Mouse (Mus musculus): Measurements from ENCODE around the gene Arhgap27.
"Not testable (repeated sequence)": the region's sequence is repeated elsewhere in the genome, so short reads cannot be mapped to it uniquely, and the experiment has no call there.

The Arhgap27 gene

DNA sequence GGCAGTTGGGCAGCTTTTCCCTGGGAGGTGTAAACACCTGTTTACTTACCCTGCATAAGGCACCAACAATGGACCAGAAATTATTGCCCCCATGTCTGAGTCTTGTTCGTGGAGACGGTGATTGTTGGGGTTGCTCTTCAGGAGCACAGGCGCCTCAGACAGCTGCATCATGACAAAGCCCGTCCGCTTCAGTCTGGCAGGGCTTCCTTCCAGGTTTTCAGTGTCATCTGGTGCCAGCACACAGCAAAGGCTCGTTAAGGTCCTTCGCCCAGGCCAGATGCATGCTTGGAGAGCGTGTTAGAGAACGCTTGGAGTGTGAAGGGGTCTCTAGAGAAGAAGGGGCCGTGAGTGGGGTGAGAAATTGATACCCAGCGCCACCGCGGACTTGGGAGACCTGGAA is 38.8 kb downstream of the Arhgap27 start:
- Histone ChIP-seq H3K36me3 (ENCODE audit: control insufficient read depth, insufficient read depth, low read length, poor library complexity, severe bottlenecking) (no peaks in the 10 kb centered on the region), H3K27me3 (ENCODE audit: control insufficient read depth, insufficient read depth, low read length, poor library complexity, severe bottlenecking) (no peaks in the 10 kb centered on the region)
- no peak for DNase-seq (ENCODE audit: low read depth, low spot score)

DNA sequence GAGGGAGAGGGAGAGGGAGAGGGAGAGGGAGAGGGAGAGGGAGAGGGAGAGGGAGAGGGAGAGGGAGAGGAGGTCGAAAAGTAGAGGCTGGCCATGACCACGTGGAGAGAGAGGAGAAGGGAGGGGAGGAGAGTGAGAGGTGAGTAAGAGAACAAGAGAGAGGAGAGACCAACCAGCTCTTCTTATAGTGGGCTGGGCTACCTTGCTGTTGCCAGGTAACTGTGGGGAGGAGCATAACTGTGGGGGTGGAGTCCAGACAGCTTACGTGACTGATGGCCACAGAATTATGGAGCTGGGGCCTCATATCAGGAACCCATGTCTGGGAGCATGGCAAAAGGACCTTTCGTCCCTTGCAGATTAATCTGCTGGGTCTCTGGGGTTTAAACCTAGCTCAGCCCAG is 40.7 kb downstream of the Arhgap27 start:
- not testable (repeated sequence) for H3K27me3 ChIP-seq (ENCODE audit: control insufficient read depth, insufficient read depth, low read length, poor library complexity, severe bottlenecking); H3K36me3 ChIP-seq (ENCODE audit: control insufficient read depth, insufficient read depth, low read length, poor library complexity, severe bottlenecking); DNase-seq (ENCODE audit: low read depth, low spot score)

DNA sequence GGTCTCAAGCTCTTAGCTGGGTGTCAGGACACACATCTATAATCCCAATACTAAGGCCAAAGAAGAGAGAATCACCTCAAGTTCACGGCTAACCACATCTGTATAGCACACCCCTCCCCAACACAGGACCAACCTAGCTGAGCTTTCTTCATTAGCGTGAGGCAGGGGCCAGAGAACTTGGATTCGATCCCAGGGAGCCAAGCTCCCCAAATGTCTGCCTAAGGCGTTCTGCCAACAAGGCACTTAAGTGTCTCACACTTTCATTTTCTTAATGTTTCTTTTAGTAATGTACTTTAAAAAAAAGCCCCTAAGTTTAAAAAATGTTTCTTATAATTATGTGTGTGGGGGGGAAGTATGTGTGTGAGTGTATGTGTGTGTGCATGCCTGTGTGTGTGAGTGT is 42.8 kb downstream of the Arhgap27 start:
- H3K27me3 ChIP-seq (ENCODE audit: control insufficient read depth, insufficient read depth, low read length, poor library complexity, severe bottlenecking), result no peaks in the 10 kb centered on the region
- DNase-seq (ENCODE audit: low read depth, low spot score), result no peak

DNA sequence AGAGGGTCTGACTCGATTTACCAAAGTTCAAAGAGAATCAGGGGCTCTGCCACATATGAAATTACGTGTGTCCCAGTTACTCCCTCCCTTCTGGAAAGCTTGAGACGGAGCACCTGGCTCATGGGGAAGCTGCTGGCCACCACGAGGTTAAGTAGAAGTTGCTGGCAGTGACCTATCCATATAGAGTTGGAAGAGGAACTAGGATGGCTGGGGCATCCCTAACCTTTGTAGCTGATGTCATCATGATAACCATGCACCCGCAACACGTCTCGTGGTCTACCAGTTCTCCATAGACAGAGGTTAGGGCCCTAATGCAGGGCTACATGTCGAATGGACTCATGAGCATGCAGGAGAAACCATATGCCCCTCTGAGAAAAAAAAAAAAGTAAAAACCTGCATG is 43.3 kb downstream of the Arhgap27 start:
- no peaks in the 10 kb centered on the region for H3K27me3 ChIP-seq (ENCODE audit: control insufficient read depth, insufficient read depth, low read length, poor library complexity, severe bottlenecking)
- DNase-seq (ENCODE audit: low read depth, low spot score), result no peak
- H3K36me3 ChIP-seq (ENCODE audit: control insufficient read depth, insufficient read depth, low read length, poor library complexity, severe bottlenecking), result no peaks in the 10 kb centered on the region

More for the DNA sequence above, 42.8 kb downstream of the Arhgap27 start:
- no peaks in the 10 kb centered on the region for H3K36me3 ChIP-seq (ENCODE audit: control insufficient read depth, insufficient read depth, low read length, poor library complexity, severe bottlenecking)

DNA sequence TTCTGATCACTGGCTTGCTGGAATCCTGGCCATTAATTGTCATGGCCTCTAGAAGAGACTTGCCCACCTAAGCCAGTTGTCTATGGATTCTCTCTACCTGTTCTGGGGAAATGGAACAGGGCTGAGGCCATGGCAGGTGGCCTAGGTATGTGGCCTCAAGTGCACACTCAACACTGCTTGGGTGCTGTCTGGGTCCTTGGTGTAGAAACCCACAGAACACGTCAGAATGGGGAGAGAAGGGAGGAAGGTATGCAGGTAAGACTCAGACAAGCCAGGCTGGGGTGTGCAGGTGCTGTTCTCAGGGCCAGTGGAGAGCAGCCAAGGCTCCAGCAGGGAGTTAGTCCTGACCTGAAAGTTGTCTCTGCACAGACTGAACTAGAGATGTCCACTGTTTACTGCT is 45.5 kb downstream of the Arhgap27 start:
- DNase-seq (ENCODE audit: low read depth, low spot score), result no peak
- Histone ChIP-seq H3K27me3 (ENCODE audit: control insufficient read depth, insufficient read depth, low read length, poor library complexity, severe bottlenecking) (no peaks in the 10 kb centered on the region), H3K36me3 (ENCODE audit: control insufficient read depth, insufficient read depth, low read length, poor library complexity, severe bottlenecking) (no peaks in the 10 kb centered on the region)

DNA sequence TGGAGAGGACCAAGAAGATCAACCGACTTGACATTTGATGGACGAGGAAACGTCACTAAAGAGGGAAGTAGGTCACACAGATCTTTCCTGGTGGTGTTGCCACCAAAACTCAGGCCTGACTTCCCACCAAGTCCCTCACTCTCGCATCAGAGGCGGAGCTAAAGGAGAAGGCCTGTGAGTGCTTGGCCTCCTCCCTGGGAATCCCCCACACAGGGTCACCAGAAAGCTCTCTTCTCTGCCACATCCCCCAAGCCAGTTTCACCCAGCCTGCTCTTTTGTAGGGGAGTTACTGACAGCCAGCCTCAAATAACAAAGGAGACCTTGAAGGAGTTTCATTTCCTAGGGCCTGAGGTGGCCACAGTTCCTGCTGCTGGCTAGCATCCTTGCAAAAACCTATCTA is 48.1 kb downstream of the Arhgap27 start:
- Histone ChIP-seq H3K36me3 (ENCODE audit: control insufficient read depth, insufficient read depth, low read length, poor library complexity, severe bottlenecking) (no peaks in the 10 kb centered on the region), H3K27me3 (ENCODE audit: control insufficient read depth, insufficient read depth, low read length, poor library complexity, severe bottlenecking) (no peaks in the 10 kb centered on the region)
- peak; percentile 30 for DNase-seq (ENCODE audit: low read depth, low spot score)

DNA sequence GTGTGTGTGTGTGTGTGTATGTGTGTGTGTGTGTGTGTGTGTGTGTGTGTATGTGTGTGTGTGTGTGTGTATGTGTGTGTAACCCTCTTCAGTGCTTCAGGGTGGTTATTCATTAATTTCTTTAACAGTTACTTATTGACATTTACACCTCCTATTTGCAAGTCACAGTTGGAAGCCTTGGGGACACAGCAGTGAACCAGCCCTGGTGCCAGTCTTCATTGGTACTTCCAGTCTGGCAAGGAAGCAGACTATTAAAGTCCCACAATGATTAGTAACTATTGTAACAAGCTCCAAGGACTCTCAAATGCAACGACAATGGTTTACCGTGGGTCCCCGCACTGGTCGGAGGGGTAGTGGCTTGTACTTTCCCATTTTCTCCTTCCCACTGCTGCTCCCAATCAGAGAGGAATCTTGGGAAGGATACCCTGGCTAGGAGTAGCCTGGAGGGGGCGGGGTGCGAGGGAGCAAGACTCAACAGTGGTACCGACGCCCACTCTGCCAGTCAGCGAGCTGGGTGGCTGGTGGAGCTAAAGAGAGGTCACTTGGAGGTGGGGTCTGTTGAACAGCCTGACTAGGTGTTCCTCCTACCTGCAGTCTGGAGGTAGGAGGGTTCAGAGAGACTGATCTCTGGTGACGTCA is 48.6 kb downstream of the Arhgap27 start:
- no peaks in the 10 kb centered on the region for H3K27me3 ChIP-seq (ENCODE audit: control insufficient read depth, insufficient read depth, low read length, poor library complexity, severe bottlenecking)
- DNase-seq (ENCODE audit: low read depth, low spot score), result no peak
- no peaks in the 10 kb centered on the region for H3K36me3 ChIP-seq (ENCODE audit: control insufficient read depth, insufficient read depth, low read length, poor library complexity, severe bottlenecking)

DNA sequence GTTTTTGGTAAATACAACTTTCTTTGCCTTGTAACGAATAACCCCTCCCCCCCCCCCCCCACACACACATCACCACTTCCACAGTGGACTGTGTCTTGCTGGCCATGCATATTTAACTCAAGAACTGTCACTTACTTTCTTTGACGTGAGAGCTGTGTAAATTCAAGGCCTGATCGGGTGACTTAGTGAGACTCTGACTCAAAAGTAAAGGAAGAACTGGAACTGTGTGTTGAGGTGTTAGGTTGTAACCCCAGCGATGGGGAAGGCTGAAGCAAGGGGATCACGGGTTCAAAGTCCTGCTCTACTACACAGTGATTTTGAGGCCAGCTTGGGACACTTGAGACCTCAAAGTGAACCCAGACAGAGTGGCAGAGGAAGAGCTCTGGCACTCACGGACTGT is 50.0 kb downstream of the Arhgap27 start:
- H3K36me3 ChIP-seq (ENCODE audit: control insufficient read depth, insufficient read depth, low read length, poor library complexity, severe bottlenecking), result no peaks in the 10 kb centered on the region
- DNase-seq (ENCODE audit: low read depth, low spot score), result no peak
- H3K27me3 ChIP-seq (ENCODE audit: control insufficient read depth, insufficient read depth, low read length, poor library complexity, severe bottlenecking), result no peaks in the 10 kb centered on the region

DNA sequence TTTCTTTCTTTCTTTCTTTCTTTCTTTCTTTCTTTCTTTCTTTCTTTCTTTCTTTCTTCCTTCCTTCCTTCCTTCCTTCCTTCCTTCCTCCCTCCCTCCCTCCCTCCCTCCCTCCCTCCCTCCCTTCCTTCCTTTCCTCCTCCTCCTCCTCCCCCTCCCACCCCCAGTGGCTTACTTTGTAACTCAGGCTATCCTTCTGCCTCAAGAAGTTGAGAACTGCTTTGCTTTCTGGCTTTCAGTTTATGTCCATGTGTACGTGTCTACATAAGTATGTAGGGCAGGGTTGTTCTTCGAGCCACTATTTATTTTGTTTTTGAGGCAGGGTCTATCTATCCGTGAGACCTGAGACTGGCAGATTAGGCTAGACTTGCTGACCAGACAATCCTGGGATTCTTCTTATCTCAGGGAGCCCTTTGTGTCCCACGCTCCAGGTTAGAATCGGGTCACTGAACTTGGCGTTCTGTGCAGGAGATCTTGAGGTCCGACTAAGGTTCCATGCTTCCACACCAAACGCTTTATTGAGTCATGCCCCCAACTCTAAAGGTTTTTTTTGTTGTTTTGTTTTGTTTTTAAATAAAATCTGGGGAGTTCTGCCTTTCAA is 50.7 kb downstream of the Arhgap27 start:
- H3K27me3 ChIP-seq (ENCODE audit: control insufficient read depth, insufficient read depth, low read length, poor library complexity, severe bottlenecking), result no peaks in the 10 kb centered on the region
- H3K36me3 ChIP-seq (ENCODE audit: control insufficient read depth, insufficient read depth, low read length, poor library complexity, severe bottlenecking), result no peaks in the 10 kb centered on the region
- DNase-seq (ENCODE audit: low read depth, low spot score), result no peak

DNA sequence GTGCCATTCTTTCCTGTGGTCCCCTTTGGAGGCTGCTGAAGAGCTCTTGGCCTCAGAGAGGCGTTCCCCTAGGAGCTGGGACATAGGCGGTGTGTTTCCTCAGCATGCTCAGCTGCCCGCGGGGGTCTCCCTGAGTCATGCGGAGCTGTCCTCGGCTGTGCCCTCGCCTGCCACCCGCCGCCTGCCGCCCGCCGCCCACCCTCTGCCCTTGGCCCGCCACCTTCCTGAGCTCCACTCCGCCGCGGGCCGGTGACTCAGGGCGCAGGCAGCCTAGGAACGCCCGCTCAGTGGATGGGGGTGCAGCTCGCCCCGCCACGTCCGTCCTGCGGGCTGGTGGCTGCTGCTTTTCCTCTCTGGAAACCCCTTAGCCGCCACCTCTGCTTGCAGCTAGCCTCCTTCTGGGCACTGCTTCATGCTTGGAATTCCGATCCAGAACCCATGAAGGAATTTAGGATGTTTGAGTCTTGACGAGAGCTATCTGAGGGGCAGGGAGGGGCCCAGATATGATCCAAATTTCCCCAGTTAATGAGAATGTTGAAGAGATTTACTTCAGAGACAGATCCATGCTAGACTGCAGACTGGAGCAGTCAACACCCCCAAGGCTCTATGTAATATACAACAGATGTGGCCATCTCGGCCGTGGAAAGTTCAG is 51.4 kb downstream of the Arhgap27 start:
- Histone ChIP-seq H3K27me3 (ENCODE audit: control insufficient read depth, insufficient read depth, low read length, poor library complexity, severe bottlenecking) (no peaks in the 10 kb centered on the region), H3K36me3 (ENCODE audit: control insufficient read depth, insufficient read depth, low read length, poor library complexity, severe bottlenecking) (no peaks in the 10 kb centered on the region)
- no peak for DNase-seq (ENCODE audit: low read depth, low spot score)

DNA sequence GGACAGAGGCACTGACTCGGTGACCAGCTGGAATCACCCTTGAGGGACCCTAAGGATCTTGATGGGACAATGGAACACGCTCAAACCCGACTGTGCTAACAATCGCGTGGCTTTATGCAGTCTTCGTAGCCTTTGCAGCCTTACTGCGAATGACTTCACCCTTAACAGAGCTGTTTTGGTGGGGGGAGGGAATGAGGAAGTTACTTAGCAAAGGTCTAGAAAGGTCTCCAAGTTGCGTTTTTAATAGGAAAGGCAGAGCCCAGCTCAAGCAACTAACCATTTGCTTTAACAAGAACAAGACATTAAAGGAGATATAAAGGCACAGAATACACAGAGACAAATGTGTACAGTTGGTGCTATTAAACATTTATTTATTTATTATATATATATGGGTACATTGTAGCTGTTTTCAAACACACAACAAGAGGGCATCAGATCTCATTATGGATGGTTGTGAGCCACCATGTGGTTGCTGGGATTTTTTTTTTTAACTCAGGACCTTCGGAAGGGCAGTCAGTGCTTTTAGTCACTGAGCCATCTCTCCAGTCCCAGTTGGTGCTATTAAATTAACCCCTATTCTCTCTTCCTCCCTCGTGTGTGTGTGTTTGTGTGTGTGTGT is 53.4 kb downstream of the Arhgap27 start:
- Histone ChIP-seq H3K36me3 (ENCODE audit: control insufficient read depth, insufficient read depth, low read length, poor library complexity, severe bottlenecking) (no peaks in the 10 kb centered on the region), H3K27me3 (ENCODE audit: control insufficient read depth, insufficient read depth, low read length, poor library complexity, severe bottlenecking) (no peaks in the 10 kb centered on the region)
- peak; percentile 49 for DNase-seq (ENCODE audit: low read depth, low spot score)

DNA sequence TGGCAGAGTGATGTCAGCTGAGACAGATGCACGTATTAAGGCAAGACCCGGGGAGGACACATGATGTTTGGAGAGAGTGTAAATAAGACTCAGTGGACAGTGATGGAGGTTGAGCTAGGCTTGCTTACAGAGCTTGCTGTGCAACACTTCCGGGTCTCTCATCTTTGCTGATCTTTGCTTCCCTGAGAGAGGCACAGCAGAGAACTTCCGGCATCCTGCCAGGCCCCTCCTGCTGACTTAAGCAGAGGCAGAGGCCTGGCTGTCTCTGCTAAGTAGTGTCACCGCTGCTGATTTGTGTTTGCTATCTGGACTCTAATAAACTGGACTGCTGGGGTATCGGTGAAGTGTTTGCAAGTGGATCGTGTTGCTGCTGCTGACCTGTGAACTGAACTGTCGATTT is 55.6 kb downstream of the Arhgap27 start:
- DNase-seq (ENCODE audit: low read depth, low spot score), result peak; percentile 22
- Histone ChIP-seq H3K27me3 (ENCODE audit: control insufficient read depth, insufficient read depth, low read length, poor library complexity, severe bottlenecking) (no peaks in the 10 kb centered on the region), H3K36me3 (ENCODE audit: control insufficient read depth, insufficient read depth, low read length, poor library complexity, severe bottlenecking) (no peaks in the 10 kb centered on the region)

DNA sequence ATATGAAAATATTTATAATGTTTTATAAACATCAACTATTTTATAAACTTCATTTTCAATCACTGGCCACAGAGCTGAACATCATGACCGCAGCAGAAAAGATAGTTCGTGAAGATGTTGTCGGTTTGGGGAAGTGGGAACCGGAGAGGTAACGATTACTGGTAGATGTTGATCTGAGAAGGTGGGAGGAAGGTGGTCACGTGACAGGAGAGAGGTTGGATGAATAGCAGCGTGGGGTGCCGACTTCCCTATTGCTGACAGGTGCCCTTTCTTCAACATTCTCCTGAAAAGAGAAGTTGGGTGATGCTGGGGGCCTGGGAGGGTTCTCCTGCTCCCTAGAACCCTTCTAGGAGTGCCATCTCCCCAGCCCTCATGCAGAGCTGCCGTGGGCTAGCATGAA is 59.0 kb downstream of the Arhgap27 start:
- DNase-seq (ENCODE audit: low read depth, low spot score), result peak; percentile 79
- Histone ChIP-seq H3K36me3 (ENCODE audit: control insufficient read depth, insufficient read depth, low read length, poor library complexity, severe bottlenecking) (no peaks in the 10 kb centered on the region), H3K27me3 (ENCODE audit: control insufficient read depth, insufficient read depth, low read length, poor library complexity, severe bottlenecking) (no peaks in the 10 kb centered on the region)

DNA sequence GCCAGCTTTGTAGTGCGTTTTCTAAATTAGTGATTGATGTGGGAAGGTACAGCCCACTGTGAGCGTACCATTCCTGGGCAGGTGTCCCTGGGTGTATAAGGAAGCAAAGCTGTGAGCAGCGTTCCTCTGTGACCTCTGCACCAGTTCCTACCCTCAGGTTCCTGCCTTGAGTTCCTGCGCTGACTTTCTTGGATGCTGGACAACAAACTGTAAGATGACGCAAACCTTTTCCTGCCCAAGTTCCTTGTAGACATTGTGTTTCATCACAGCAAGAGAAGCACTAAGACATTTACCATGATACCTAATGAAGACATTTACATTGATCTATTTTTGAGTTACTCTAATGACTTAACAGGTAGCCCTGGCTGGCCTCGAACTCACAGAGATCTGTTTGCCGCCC is 68.7 kb downstream of the Arhgap27 start:
- no peaks in the 10 kb centered on the region for H3K36me3 ChIP-seq (ENCODE audit: control insufficient read depth, insufficient read depth, low read length, poor library complexity, severe bottlenecking)
- no peaks in the 10 kb centered on the region for H3K27me3 ChIP-seq (ENCODE audit: control insufficient read depth, insufficient read depth, low read length, poor library complexity, severe bottlenecking)
- no peak for DNase-seq (ENCODE audit: low read depth, low spot score)

DNA sequence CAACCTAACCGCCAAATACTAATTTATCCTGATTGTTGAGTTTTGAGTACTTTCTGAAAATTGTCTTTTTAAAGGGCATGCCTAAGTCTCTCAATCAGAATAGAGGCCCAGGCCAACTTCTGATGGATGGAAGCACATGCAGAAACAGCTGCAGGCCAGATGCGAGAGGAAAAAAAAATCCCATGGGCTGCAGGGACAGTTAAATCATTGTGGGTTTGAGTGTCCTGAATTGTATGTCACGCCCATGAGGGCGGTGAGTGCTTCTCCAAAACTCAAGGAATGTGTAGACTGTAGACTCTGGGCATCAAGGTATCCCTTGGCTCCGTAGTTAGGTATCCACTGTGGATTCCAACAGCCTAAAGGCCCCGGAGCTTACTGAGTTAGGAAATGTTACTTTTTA is 69.4 kb downstream of the Arhgap27 start:
- H3K27me3 ChIP-seq (ENCODE audit: control insufficient read depth, insufficient read depth, low read length, poor library complexity, severe bottlenecking), result no peaks in the 10 kb centered on the region
- H3K36me3 ChIP-seq (ENCODE audit: control insufficient read depth, insufficient read depth, low read length, poor library complexity, severe bottlenecking), result no peaks in the 10 kb centered on the region
- no peak for DNase-seq (ENCODE audit: low read depth, low spot score)

All from splenic B cell, adult 2 months (primary cell).